Mouse (Mus musculus): ENCODE data around the gene Gatd1.
A peak's percentile ranks its signal among the peaks of the same experiment; 100 is the strongest.

DNA sequence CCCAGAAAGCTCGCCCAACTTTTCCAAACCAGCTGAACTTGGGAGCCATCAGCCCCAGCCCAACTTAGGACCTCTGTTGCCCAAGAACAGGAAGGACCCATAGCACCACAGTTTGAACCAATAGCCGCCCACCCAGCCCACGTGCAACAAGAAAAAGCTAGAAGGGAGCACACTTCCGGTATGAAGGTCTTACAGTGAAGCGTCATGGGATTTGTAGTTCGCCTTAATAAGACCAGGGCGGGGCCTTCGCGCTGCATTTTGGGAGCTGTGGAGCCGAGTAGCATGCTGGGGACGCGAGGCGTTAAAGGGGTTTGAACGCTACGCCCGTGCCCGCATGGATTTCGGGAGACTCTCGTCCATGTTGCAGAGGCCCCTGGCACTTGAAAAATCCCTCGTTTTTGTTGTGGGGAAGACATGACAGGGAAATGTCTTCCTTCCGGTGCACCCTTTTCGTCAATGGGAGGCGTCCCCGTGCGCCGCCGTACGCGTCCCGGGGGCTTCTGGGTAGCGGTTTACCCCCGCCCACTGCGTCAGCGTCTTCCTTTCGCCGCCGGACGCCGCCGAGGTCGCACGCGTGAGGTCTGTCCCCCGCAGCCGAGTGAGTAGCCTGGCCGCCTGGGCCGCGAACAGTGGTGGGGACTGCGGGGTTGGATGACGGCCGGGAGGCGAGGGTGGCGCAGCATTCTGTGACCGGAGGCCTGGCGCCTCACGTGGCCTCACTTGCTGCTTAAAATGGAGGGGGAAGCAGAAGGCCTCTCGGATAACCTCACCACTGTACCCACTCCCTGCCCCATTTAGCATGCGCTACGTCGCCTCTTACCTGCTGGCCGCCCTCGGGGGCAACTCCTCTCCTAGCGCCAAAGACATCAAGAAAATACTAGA, 33.4 kb upstream of the Gatd1 start, which contains the start of gene Rplp2:
- TF ChIP-seq POLR2A (IDR thresholded peaks at IDR 0.05; ENCODE audit: borderline replicate concordance, control insufficient read depth, low read depth, low read length) (peak; percentile 93; the same call in 1 of the 2 replicates), CTCF (IDR thresholded peaks at IDR 0.05; ENCODE audit: control insufficient read depth, insufficient read depth, low read length) (no peak)

Measured in bone marrow, adult 2 months (tissue).